Mouse (Mus musculus) stomach, embryonic 14.5 days (tissue): ENCODE measurements around the gene Ccdc142. TPM values are rescaled to one million over a fixed set of nuclear protein-coding genes. Genes with fewer than 3 reads are reported as not detected.

Source experiments
- ATAC-seq: fragments of 200-750 bp; cut with Nextera tagmentation; 2 replicates; pipeline ENCODE4 v1.8.0; 2017; ENCODE audit warnings: low read depth, moderate TSS enrichment; ENCODE audit not compliant: insufficient number of reproducible peaks, insufficient read depth, low FRiP score
- H3K27ac ChIP-seq: fragments of 300-500 bp; sonication (generic); 2 replicates; pipeline ENCODE4 v1.5.1; 2014; ENCODE audit warnings: mild to moderate bottlenecking, low read length, moderate library complexity, mixed read lengths
- H3K27me3 ChIP-seq: fragments of 300-500 bp; sonication (generic); 2 replicates; pipeline ENCODE4 v1.6.1; 2014; ENCODE audit warnings: low read length, control low read depth, mixed read lengths; ENCODE audit not compliant: control insufficient read depth, insufficient read depth
- H3K36me3 ChIP-seq: fragments of 300-500 bp; sonication (generic); 2 replicates; pipeline ENCODE4 v1.6.1; 2014; ENCODE audit warnings: mild to moderate bottlenecking, control low read depth, low read length, moderate library complexity, mixed read lengths; ENCODE audit not compliant: control insufficient read depth, insufficient read depth
- H3K4me1 ChIP-seq: fragments of 300-500 bp; sonication (generic); 2 replicates; pipeline ENCODE4 v1.6.1; 2014; ENCODE audit warnings: low read length, control low read depth, mixed read lengths; ENCODE audit not compliant: control insufficient read depth, insufficient read depth
- H3K4me2 ChIP-seq: fragments of 300-500 bp; sonication (generic); replicated peaks from 2 replicates; pipeline ENCODE4 v1.6.1; 2014; ENCODE audit warnings: low read depth, low read length, control low read depth
- H3K4me3 ChIP-seq: fragments of 300-500 bp; sonication (generic); 2 replicates; pipeline ENCODE4 v1.5.1; 2014; ENCODE audit warnings: low read depth, low read length, control low read depth
- H3K9ac ChIP-seq: fragments of 300-500 bp; sonication (generic); replicated peaks from 2 replicates; pipeline ENCODE4 v1.6.1; 2014; ENCODE audit warnings: low read depth, mild to moderate bottlenecking, control low read depth, low read length, moderate library complexity, mixed read lengths
- H3K9me3 ChIP-seq: fragments of 300-500 bp; sonication (generic); 2 replicates; pipeline ENCODE4 v1.6.1; 2016; ENCODE audit warnings: low read depth, low read length, control low read depth; ENCODE audit not compliant: control insufficient read depth
- WGBS: fragments of 180-500 bp; shearing (Covaris S2); extraction: QIAGEN DNeasy Blood & Tissue Kit; methylation state at CpG from one replicate; pipeline ENCODE4 v1.1.7; 2014; 5-methylcytosine and 5-hydroxymethylcytosine counted together
- polyA plus RNA-seq: library from polyadenylated mRNA; unstranded; fragments of >200 nt; fragmentation: Nextera tagmentation; extraction: Ambion mirVana; gene quantifications from 2 replicates; pipeline ENCODE4 v1.2.1, GENCODE M21; 2014

Gene Ccdc142
- polyA plus RNA-seq, 1 experiment from 2014 or later, result 3.5 TPM

- Histone ChIP-seq H3K27ac (no peak overlapping the region), H3K9me3 (no peaks in the 10 kb centered on the region), H3K4me1 (peaks cover 5% of the 10 kb centered on the region; the same call in 1 of the 2 replicates), H3K9ac (no peak overlapping the region), H3K36me3 (no peaks in the 10 kb centered on the region), H3K4me3 (no peak overlapping the region), H3K27me3 (peaks cover 75% of the 10 kb centered on the region), H3K4me2 (no peak overlapping the region)
- no peak for ATAC-seq
- WGBS, result 25% methylated on average over 6 of the region's 6 CpGs
Observed at GRCm38 (mm10) chr6:83066441-83066840, 35.0 kb upstream of the Ccdc142 start.

GRCm38 (mm10) chr6:83068221-83068620 is 33.2 kb upstream of the Ccdc142 start:
- Histone ChIP-seq H3K4me2 (peak overlapping the region; percentile 28; the same call in 1 of the 2 replicates), H3K27ac (no peak overlapping the region), H3K27me3 (peaks cover 84% of the 10 kb centered on the region), H3K4me1 (peaks cover 5% of the 10 kb centered on the region; the same call in 1 of the 2 replicates), H3K36me3 (no peaks in the 10 kb centered on the region), H3K9me3 (no peaks in the 10 kb centered on the region), H3K4me3 (peak overlapping the region; percentile 26; the same call in 1 of the 2 replicates), H3K9ac (no peak overlapping the region)
- 6% methylated on average over 8 of the region's 8 CpGs for WGBS
- ATAC-seq, result no peak

- peak overlapping the region; percentile 28 for H3K4me2 ChIP-seq
- WGBS, result 1% methylated on average over 81 of the region's 81 CpGs
- H3K9me3 ChIP-seq, result no peaks in the 10 kb centered on the region
- peak overlapping the region; percentile 26 for H3K4me3 ChIP-seq
- peaks cover 5% of the 10 kb centered on the region; the same call in 1 of the 2 replicates for H3K4me1 ChIP-seq
- H3K27me3 ChIP-seq, result peaks cover 83% of the 10 kb centered on the region
- H3K27ac ChIP-seq, result no peak overlapping the region
- ATAC-seq, result no peak
- no peaks in the 10 kb centered on the region for H3K36me3 ChIP-seq
- H3K9ac ChIP-seq, result no peak overlapping the region
Observed at GRCm38 (mm10) chr6:83068706-83069487, 32.5 kb upstream of the Ccdc142 start.

GRCm38 (mm10) chr6:83069488-83070246 is 31.7 kb upstream of the Ccdc142 start:
- H3K4me3 ChIP-seq, result peak overlapping the region; percentile 26
- H3K36me3 ChIP-seq, result no peaks in the 10 kb centered on the region
- H3K27me3 ChIP-seq, result peaks cover 83% of the 10 kb centered on the region
- peaks cover 5% of the 10 kb centered on the region; the same call in 1 of the 2 replicates for H3K4me1 ChIP-seq
- WGBS, result under 1% methylated on average over 69 of the region's 69 CpGs
- H3K9ac ChIP-seq, result no peak overlapping the region
- H3K27ac ChIP-seq, result no peak overlapping the region
- H3K4me2 ChIP-seq, result peak overlapping the region; percentile 3; the same call in 1 of the 2 replicates
- ATAC-seq, result peak; percentile 17; the same call in 1 of the 2 replicates
- no peaks in the 10 kb centered on the region for H3K9me3 ChIP-seq

- no peaks in the 10 kb centered on the region for H3K36me3 ChIP-seq
- peaks cover 81% of the 10 kb centered on the region for H3K27me3 ChIP-seq
- no peak within 1 kb of the TSS for H3K9ac ChIP-seq
- peak within 1 kb of the TSS; percentile 3; the same call in 1 of the 2 replicates for H3K27ac ChIP-seq
- ATAC-seq, result no peak
- no peaks in the 10 kb centered on the region for H3K9me3 ChIP-seq
- peak within 1 kb of the TSS; percentile 28 for H3K4me2 ChIP-seq
- 1% methylated on average over 10 of the region's 10 CpGs for WGBS
- peak within 1 kb of the TSS; percentile 26 for H3K4me3 ChIP-seq
- H3K4me1 ChIP-seq, result peaks cover 5% of the 10 kb centered on the region; the same call in 1 of the 2 replicates
Observed at GRCm38 (mm10) chr6:83070247-83070310, 31.3 kb upstream of the Ccdc142 start, which contains the start of gene Tlx2. Tlx2 (minus strand) TSS chr6:83070293.

- no peak overlapping the region for H3K9ac ChIP-seq
- peaks cover 81% of the 10 kb centered on the region for H3K27me3 ChIP-seq
- under 1% methylated on average over 58 of the region's 58 CpGs for WGBS
- H3K36me3 ChIP-seq, result no peaks in the 10 kb centered on the region
- 0 out of 2 replicates have a peak overlapping the region, but pooled peaks have one; percentile 7 for H3K4me2 ChIP-seq
- peaks cover 5% of the 10 kb centered on the region; the same call in 1 of the 2 replicates for H3K4me1 ChIP-seq
- no peaks in the 10 kb centered on the region for H3K9me3 ChIP-seq
- H3K4me3 ChIP-seq, result peak overlapping the region; percentile 26
- ATAC-seq, result peak; percentile 38; the same call in 1 of the 2 replicates
- H3K27ac ChIP-seq, result peak overlapping the region; percentile 3; the same call in 1 of the 2 replicates
Observed at GRCm38 (mm10) chr6:83070311-83071219, 30.8 kb upstream of the Ccdc142 start.

GRCm38 (mm10) chr6:83071220-83071619 is 30.2 kb upstream of the Ccdc142 start:
- no peaks in the 10 kb centered on the region for H3K36me3 ChIP-seq

GRCm38 (mm10) chr6:83074979-83075378 is 26.4 kb upstream of the Ccdc142 start:
- 20% methylated on average over 2 of the region's 2 CpGs for WGBS
- Histone ChIP-seq H3K9me3 (no peaks in the 10 kb centered on the region), H3K27me3 (peaks cover 47% of the 10 kb centered on the region), H3K36me3 (no peaks in the 10 kb centered on the region; the same call in 1 of the 2 replicates), H3K4me2 (no peak overlapping the region), H3K4me1 (peaks cover 10% of the 10 kb centered on the region; the same call in 1 of the 2 replicates), H3K9ac (no peak overlapping the region), H3K4me3 (no peak overlapping the region), H3K27ac (no peak overlapping the region)
- ATAC-seq, result no peak

More at GRCm38 (mm10) chr6:83071220-83071619, 30.2 kb upstream of the Ccdc142 start:
- H3K4me3 ChIP-seq, result peak overlapping the region; percentile 8; the same call in 1 of the 2 replicates
- no peak overlapping the region for H3K9ac ChIP-seq
- WGBS, result 1% methylated on average over 24 of the region's 24 CpGs
- peak; percentile 50 for ATAC-seq
- H3K4me1 ChIP-seq, result peaks cover 5% of the 10 kb centered on the region; the same call in 1 of the 2 replicates
- no peaks in the 10 kb centered on the region for H3K9me3 ChIP-seq
- no peak overlapping the region for H3K27ac ChIP-seq
- peaks cover 79% of the 10 kb centered on the region for H3K27me3 ChIP-seq
- 0 out of 2 replicates have a peak overlapping the region, but pooled peaks have one; percentile 7 for H3K4me2 ChIP-seq
